Mouse (Mus musculus): ENCODE results near the gene Rasgrp4.

The Rasgrp4 gene

DNA sequence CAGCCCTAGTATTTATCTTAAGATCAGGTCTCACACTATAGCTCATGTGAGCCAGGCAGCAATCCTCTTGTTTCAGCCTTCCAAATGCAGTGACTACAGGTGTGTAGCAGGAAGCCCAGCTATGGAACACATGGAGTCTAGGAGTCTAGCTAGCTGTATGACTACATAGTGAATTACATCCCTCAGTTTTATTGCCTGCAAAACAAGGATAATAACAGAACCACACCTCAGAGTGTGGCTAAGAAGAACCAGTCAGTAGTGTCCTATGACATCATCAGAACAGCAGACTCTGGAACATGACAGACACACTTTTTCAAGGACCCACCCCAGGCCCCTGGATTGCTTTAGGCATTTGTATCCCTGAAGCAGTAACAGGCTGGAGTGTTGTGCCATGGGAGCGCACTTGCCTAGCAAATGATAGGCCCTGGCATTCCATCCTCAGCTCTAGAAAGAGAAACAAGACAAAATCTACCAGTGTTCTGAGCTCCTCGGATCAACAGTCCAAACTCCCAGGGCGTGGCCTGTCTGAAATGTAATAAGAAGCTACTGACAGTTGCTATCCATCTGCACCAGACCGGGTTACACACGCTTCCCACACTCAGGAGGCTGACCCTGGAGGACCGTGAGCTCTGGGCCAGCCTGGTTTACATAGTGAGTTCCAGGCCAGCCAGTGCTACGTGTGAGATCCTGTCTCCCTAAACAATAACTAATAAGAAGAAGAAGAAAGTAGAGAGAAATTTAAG lies 12.1 kb downstream of the Rasgrp4 start:
- DNase-seq (ENCODE audit: low read depth in 1 of 2, low spot score in 2 of 2), result no peak

DNA sequence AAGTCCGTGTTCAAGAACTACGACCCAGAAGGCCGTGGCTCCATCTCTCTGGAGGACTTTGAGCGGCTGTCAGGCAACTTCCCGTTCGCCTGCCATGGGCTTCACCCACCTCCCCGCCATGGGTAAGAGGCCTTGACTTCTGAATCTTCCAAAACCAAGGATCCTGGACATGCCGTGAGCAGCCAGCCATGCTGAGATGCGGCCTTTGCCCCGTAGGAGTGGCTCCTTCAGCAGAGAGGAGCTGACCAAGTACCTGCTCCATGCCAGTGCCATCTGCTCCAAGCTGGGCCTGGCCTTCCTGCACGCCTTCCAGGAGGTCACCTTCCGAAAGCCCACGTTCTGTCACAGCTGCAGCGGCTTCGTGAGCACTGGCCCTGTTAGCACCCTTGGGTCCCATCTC lies 14.1 kb downstream of the Rasgrp4 start:
- DNase-seq (ENCODE audit: low read depth in 1 of 2, low spot score in 2 of 2), result no peak

DNA sequence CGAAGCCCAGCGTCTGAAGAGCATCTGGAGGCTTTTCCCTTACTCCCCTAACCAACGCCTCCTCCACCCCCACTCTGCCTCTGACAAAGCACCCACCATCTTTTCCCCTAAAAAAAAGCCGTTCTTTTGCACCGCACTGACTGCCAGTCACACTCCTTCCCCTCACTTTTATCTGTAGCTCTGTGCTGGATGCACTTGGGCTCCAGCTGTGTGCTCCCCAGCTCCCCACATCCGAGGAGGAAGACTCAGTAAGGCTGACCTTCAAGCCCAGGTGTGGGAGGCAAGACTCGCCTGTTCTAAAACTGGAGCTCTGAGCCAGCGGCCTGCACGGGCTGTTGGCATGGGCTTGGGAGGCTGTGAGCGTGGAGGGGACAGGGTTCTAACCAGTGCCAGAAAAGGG lies 16.8 kb downstream of the Rasgrp4 start:
- no peak for DNase-seq (ENCODE audit: low read depth in 1 of 2, low spot score in 2 of 2)

DNA sequence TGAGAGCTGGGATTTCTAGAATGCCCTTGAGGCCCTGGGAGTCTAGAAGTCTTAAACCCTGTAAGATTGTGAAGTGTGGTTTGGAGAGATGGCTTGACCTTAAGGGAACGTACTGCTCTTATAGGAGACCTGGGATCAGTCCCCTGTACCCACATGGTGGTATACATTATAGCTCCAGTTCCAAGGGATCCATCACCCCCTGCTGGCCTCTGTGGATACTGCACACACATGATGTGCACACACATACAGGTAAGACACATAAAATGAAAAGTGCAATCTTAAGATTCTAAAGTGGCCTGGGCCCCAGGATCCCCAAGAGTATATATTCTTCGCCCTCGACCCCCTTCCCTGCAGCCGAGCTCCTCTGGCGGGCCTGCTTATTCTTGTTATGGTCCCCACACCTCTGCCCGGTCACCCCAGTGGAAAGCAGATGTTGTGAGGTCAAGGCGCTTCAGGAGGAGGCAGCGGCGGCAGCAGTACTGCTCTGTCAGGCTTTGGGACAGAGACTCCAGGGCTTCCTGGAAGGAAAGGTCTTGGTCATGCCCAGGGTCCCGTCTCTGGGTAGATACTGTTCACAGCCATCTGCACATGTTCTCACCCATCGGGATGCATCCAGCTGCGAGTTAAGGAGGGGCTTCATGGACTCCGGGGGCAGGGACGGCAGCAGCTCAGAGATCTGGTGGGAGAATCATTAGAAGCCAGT lies 19.5 kb downstream of the Rasgrp4 start:
- no peak for DNase-seq (ENCODE audit: low read depth in 1 of 2, low spot score in 2 of 2)

DNA sequence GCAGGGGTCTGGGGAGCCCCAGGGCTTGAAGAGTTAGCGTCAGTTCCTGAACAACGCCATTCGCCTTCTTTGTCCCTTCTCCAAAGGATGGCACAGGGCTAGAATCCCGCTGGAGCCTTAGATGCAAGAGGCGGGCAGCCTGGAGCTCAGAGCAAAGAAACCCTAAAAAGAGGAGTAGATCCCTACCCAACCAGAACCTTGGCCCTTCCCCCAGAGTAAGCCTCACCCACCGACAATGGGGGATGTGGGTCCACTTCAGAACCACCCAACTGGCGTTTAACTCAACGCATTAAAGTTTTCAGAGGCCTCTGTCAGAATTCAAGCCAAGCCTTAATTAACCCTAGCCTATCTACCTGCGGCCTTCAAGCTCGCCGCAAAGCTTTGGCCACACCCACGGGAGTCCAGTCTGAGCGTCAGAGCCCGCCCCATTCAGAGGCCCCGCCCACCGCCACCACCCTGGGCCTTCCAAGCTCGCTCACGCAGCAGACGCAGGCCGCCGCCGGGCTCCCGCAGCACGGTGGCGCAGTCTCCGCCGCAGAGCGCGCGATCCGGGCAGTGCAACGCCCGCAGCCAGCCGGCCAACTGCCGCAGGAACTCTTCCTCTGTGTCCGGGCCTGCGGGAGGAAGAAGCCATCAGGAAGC lies 20.7 kb downstream of the Rasgrp4 start:
- peak in 1 of 2 experiments; percentile 75 for DNase-seq (ENCODE audit: low read depth in 1 of 2, low spot score in 2 of 2)

DNA sequence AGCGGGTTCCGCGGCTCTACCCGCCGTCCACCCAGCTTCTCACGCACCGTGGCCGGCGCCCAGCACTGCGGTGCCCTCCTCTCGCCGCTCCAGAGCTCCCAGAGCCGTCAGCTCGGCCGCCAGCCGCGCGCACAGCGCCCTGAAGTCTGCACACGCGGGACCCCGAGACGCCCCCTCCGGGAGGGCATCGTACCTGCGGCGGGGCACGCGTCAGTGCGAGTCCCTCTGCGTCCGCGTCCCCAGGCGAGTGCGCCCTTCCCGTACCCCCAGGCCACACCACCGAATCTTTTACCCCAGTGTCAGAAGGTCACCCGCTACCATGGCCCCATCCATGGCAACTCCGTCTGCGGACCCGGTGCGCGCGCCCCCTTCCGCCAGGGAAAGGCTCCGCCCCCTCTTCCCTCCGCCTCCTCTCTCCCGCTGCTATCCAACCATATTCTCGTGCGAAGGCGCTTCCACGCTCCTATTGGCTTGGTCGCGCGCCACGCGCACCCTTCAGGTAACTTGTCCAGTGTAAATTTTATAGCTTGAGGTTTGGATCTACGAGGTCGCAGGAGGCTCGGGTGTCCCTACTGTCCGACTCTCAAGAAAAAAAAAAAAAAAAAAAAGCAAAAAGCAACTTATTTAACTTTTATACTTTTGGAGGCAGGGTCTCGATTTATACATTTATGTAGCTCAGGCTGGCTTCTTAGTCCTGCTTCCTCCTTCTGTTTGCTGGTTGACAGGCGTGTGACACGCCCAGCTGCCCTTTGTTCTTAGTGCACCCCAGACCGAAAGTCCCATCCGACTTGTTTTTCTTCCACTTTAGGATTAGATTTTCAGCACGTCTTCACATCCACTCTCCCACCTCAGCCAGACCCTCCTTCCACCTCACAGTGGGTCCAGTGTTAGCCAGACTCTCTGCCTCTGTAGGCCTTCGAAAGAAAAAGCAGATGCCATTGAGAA lies 21.5 kb downstream of the Rasgrp4 start, which contains the start of gene Fam98c:
TSS of gene Fam98c (minus strand) at position 397 of the 945 bp plus-strand sequence.
- peak in 1 of 2 experiments; percentile 62 for DNase-seq (ENCODE audit: low read depth in 1 of 2, low spot score in 2 of 2)

DNA sequence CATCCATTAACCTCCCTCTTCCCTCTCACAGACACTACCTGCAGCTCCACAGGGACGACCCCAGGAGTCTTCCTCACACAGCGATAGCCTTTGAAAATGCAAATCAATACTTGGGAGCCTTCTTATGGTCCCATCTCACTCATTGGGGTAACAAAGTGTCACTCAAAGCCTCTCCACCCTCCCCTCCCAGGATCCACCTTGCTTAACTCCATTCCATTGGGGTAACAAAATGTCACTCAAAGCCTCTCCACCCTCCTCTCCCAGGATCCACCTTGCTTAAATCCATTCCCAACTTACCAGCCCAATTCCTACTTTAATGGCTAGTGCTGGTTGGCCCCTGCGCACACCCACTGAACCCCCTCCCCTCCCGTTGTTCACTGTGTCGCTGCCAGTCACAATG lies 23.6 kb downstream of the Rasgrp4 start:
- no peak for DNase-seq (ENCODE audit: low read depth in 1 of 2, low spot score in 2 of 2)

DNA sequence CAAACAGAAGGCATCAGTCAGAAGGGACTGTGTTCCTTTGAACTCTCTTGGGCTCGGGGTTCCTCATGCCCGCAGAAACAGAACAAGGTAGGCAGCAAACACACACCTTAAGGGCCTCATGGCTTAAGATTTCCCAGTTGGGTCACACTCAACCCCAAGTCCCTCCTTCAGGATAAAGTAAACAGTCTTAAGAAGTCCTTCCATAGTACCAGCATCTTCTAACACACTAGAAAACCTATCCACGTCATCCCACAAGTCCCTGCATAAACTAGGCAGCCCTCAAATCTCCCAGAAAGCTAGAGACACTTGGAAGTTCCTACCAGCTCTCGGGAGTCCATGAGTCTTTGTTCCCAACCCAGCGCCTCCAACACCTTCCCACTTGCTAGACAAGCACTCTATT lies 27.6 kb downstream of the Rasgrp4 start:
- DNase-seq (ENCODE audit: low read depth in 1 of 2, low spot score in 2 of 2), result no peak

DNA sequence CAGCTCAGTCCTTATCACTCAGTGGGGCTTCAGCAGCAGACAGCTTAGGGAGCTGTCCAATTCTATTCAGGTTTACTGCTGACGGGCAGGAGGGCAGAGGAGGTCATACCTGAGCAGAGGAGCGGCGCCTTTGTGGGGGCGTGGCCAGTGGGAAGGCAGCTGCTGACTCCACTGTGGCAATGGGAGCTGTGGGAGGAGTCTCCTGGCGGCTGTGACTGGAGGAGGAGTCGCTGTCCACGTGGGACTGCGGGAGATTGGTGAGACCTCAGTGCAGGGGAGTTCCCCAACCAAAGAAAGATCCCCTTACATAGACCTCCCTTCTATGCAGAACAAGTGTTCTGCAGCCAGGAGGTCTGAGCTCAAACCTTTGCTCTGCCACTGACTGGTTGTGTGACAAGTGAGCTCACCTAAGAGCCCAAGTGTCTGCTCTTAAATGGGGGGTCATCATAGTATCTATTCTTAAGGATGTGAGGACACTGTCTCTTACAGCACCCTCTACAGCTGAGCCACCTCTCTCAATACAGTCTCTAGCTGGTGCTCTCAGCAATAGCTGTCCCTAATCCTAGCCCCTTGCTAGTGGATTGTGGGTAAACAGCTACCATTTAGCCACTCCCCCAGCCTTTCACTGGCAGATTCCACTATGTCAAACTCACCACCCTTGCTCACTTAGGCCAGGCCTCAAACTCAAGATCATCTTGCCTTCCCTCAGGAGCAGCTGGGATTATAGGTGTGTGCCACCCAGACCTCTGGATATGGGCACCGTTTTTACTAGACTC lies 28.3 kb downstream of the Rasgrp4 start:
- DNase-seq (ENCODE audit: low read depth in 1 of 2, low spot score in 2 of 2), result no peak

DNA sequence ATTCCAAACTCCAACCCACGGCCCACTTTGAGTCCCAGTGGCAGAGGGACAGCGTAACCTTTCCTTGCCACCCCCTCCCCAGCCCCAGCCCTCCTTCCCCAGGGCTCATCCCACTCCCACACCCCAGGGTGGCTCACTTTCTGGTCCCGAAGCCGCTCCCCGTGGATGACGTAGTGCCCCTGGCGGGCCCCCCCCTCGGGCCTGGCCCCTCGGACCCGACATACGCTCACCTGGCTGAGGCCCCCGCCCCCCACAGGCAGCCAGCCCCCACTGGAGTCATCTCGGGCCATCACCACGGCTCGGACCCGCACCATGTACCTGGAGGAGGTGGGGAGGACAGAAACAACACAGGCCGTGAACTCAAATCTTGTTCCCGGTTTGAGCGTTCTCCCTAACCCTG lies 33.0 kb downstream of the Rasgrp4 start:
- DNase-seq (ENCODE audit: low read depth in 1 of 2, low spot score in 2 of 2), result no peak

DNA sequence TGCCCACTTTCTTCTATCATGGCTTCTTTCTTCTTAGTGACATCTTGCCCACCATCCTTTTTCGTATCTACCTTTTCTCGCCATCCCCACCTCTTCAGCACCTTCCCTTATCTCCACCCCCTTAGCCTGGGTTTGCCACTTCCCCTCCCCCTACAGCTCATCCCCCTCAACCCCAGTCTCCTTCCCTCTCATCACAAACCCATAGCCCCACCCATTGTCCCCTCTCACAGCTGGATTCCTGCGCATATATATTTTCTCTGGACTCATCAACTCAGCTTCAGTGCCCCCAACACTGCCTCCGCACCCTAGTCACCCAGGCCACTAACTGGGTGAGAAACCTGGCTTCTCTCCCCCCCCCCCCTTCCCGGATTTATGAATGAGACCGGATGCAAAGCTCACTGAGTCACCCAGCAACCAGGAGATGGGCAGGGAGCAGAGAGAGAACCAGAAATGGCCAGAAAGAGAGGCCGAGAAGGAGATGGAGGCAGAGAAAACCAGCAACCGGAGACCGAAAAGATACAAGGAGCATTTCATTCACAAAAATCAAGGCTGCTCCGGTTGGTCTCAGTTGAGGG lies 33.6 kb downstream of the Rasgrp4 start:
- no peak for DNase-seq (ENCODE audit: low read depth in 1 of 2, low spot score in 2 of 2)

DNA sequence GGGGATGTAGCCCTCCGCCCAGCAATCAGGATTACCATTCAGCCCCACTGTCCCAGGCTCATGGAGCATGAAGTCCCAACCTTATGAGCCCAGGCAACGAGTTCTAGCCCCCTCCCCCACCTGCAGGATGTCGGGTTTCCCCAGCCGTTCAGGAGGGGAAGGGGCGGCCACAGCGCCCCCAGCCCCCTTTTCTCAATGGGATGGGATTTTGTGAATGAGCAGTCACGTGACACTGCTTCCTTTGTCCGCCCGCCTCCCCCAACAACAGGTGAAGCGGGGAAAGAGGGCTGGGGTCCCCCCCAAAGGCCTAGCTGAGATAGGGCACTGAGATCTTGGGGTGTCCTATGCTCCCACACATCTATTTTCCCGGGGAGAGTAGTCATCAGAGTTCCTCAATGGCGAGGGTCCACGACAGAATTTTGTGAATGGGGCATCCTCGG lies 34.2 kb downstream of the Rasgrp4 start:
- no peak for DNase-seq (ENCODE audit: low read depth in 1 of 2, low spot score in 2 of 2)

DNA sequence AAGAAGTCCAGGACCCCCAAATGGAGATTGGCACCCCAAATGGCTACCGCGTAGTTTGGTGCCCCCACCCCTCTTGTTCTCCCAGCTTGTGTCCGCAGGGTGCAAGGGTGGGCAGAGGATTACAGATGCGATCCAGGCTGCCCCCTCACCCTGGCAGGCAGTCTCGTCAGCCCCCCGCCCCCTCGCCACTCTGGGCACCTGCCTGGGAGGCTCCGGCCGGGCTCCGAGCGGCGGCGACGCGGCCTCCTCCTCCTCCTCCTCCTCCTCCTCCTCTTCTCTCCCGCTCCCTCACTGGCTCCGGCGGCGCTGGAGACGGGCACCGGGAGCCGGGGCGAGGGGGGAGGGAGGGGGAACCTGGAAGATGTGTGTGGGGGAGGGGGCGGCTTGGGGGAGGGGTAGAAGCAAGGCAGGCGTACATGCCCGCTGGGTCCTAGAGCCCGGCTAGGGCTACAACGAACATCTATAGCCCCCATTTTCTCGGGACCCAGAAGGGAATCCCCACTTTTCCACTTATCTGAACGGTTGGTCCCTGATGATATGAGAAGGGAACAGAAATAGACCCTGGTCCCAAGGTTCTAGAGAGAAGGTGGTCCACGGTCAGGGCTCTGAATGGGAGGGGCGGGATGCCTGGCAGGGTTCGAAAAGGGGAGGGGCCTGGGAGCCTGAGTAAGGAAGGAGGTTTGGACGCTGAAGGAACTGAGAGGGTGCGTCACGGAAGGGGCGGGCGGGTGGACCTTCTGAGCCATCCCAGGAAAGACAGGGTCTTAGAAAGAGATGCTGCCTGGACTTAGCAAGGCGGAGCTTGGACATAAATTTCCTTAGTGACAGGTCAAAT lies 34.8 kb downstream of the Rasgrp4 start:
- no peak for DNase-seq (ENCODE audit: low read depth in 1 of 2, low spot score in 2 of 2)

DNA sequence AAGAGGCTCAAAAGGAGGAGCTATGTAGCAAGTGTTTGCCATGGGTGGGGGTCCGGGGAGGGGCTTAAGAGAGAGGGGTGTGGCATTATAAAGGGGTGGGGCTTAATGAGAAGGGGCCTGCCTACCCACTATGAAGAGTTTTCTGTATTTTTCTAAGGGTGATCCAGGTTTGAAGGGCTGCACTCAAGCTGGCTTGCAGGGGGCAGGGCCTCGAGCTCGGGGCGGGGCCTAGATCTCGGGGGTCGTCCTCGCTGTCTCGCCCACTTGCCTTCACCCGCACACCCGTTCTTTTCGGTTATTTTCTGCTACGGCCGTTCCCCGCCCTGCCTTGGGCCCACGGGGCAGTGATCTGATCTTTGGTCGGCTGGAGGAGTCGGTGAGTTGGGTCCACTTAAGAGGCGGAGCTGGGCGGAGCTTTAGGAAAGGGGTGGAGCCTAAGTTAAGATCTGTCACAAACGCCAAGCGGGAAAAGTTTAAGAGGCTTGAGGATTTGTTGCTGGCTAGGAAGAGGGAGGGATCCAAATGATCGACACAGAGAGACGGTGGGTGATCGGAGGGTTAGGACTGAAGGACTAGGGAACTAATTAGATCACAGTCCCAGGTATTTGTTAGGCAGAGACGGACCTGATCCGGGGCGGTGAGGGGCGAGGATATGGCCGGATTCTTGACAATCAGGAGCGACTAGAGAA lies 35.6 kb downstream of the Rasgrp4 start, which contains the start of the genes Ggn and Spred3:
TSS of gene Ggn (plus strand) at position 145 of the 689 bp plus-strand sequence.
TSS of gene Spred3 (minus strand) at position 346 of the 689 bp plus-strand sequence.
- DNase-seq (ENCODE audit: low read depth in 1 of 2, low spot score in 2 of 2), result peak in 1 of 2 experiments; percentile 47

DNA sequence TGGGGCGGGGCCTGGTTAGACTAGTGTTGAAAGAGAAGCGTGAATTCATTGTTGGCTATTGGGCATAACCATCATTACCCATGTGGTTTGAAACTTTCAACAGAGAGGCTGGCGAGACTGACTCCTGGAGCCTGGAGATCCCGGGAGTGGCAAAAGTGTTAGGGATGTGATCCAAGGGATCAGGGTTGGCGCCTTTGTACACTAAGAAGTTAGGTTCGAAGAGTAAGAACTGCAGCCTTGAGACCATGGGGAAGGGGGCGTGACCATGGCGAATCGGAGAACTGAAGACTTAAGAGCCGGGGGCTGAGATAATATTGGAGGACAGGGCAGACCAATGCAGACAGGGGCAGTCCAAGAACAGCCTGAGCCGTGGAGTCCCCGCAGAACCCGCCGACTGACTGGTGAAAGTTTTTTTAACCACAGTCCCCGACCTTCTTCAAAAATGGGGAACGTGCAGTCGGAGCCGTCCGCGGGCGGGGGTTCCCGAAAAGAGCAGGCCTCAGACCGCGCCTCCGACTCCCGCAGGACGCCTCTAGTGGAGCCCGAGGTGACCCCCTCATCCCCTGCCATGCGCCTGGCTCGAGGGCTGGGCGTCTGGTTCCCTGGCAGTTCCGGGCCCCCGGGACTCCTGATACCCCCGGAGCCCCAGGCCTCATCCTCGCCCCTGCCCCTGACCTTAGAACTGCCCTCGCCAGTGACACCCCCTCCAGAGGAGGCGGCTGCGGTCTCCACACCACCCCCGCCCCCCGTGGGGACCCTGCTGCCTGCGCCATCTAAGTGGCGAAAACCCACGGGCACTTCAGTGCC lies 36.3 kb downstream of the Rasgrp4 start:
- peak in 1 of 2 experiments; percentile 69 for DNase-seq (ENCODE audit: low read depth in 1 of 2, low spot score in 2 of 2)

DNA sequence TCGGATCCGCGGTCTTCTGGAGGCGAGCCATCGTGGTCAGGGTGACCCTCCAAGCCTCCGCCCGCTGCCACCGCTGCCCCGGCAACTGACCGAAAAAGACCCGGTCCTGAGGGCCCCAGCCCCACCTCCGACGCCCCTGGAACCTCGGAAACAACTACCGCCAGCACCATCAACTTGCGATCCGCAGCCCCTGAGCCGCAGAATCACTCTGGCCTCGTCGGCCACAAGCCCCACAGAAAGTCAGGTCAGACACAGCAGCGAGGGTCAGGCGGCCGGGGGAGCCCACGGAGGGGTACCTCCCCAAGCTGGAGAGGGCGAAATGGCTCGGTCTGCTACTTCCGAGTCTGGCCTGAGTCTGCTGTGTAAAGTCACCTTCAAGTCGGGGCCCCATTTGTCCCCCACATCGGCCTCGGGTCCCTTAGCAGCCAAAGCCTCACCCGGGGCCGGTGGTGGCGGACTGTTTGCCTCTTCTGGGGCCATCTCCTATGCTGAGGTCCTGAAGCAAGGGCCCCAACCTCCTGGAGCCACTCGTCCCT lies 37.0 kb downstream of the Rasgrp4 start:
- DNase-seq (ENCODE audit: low read depth in 1 of 2, low spot score in 2 of 2), result no peak

DNA sequence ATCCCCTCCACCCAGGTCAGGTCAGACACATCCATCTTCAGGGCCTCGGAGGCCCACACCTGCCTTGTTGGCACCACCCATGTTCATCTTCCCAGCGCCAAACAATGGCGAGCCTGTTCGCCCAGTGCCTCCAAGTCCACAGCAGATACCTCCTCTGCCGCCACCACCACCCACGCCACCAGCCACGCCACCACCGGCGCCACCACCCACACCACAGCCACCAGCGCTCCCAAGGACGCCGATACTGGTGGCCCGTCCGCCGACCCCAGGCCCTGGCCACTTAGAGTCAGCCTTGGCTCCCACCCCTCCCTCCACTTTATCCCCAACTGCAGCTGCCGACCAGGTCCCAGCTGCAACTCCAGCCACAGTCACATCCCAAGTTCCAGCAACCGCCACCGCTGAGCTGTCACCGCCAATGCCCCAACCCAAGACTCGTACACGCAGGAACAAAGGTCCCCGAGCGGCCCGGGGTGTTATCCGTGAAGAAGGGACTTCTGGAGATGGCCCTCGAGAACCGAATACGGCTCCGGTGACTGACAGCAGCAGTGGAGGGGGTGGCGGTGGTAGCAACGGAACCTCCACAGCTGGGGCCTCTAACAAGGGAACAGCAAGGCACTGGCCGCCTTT lies 37.9 kb downstream of the Rasgrp4 start:
- no peak for DNase-seq (ENCODE audit: low read depth in 1 of 2, low spot score in 2 of 2)

All from monocyte, adult 2 months (primary cell).